Mouse (Mus musculus) MEL (cell line): ENCODE data around the gene Flot2. TPM values are rescaled to one million over a fixed set of nuclear protein-coding genes. Genes with fewer than 3 reads are reported as not detected.

Experiments used
- DNase-seq: peaks from one replicate; pipeline ENCODE4 v3.0.0; 2011; ENCODE audit warnings: low read depth, low spot score
- H3K27ac ChIP-seq: 2 replicates; pipeline ENCODE4 v1.5.1; 2012; ENCODE audit warnings: low read depth, mild to moderate bottlenecking, control low read depth, low read length, moderate library complexity; ENCODE audit not compliant: control insufficient read depth
- H3K27me3 ChIP-seq, 2 experiments: fragments of 150-350 bp in 1 of 2; sonication (generic) in 1 of 2; 2 replicates each; pipeline ENCODE4 v1.6.1; 2012; ENCODE audit warnings: low read length in 2 of 2, mild to moderate bottlenecking in 2 of 2, improper control_type of control experiment in 1 of 2, moderate library complexity in 1 of 2; ENCODE audit not compliant: insufficient read depth in 2 of 2, control insufficient read depth in 1 of 2
- H3K36me3 ChIP-seq, 2 experiments: 2 replicates each; pipeline ENCODE4 v1.6.1; 2012 to 2014; ENCODE audit warnings: low read length in 2 of 2, improper control_type of control experiment in 1 of 2, inconsistent platforms in 1 of 2, mild to moderate bottlenecking in 1 of 2; ENCODE audit not compliant: insufficient read depth in 2 of 2, control insufficient read depth in 1 of 2
- H3K4me1 ChIP-seq, 2 experiments: fragments of 150-350 bp in 1 of 2; sonication (generic) in 1 of 2; 2 replicates each; pipeline ENCODE4 v1.6.1; 2012; ENCODE audit warnings: low read length in 2 of 2, improper control_type of control experiment in 1 of 2, mild to moderate bottlenecking in 1 of 2; ENCODE audit not compliant: insufficient read depth in 2 of 2, control insufficient read depth in 1 of 2
- H3K4me3 ChIP-seq, 2 experiments: fragments of 150-350 bp in 1 of 2; sonication (generic) in 1 of 2; 2 replicates each; pipeline ENCODE4 v1.5.1; 2012; ENCODE audit warnings: low read depth in 2 of 2, low read length in 2 of 2, mild to moderate bottlenecking in 2 of 2, moderate library complexity in 2 of 2, control low read depth in 1 of 2, improper control_type of control experiment in 1 of 2; ENCODE audit not compliant: control insufficient read depth in 1 of 2, insufficient read depth in 1 of 2
- H3K79me2 ChIP-seq: 2 replicates; pipeline ENCODE4 v1.6.1; 2012; ENCODE audit warnings: mild to moderate bottlenecking, low read length, moderate library complexity; ENCODE audit not compliant: control insufficient read depth, poor library complexity, insufficient read depth
- H3K9ac ChIP-seq: 2 replicates; pipeline ENCODE4 v1.6.1; 2012; ENCODE audit warnings: low read depth, mild to moderate bottlenecking, control low read depth, low read length, moderate library complexity; ENCODE audit not compliant: control insufficient read depth, poor library complexity, severe bottlenecking
- H3K9me3 ChIP-seq: fragments of 150-350 bp; sonication (generic); replicated peaks from 2 replicates; pipeline ENCODE4 v1.6.1; 2012; ENCODE audit warnings: mild to moderate bottlenecking, low read length, improper control_type of control experiment, moderate library complexity; ENCODE audit not compliant: insufficient read depth
- BHLHE40 ChIP-seq: IDR thresholded peaks from 2 replicates; pipeline ENCODE4 v1.6.1; 2012; ENCODE audit warnings: low read depth, mild to moderate bottlenecking, inconsistent platforms, low read length, improper control_type of control experiment, borderline replicate concordance
- CHD2 ChIP-seq: IDR thresholded peaks from 2 replicates; pipeline ENCODE4 v1.6.1; 2011; ENCODE audit warnings: low read length, improper control_type of control experiment
- EP300 ChIP-seq, 2 experiments: IDR thresholded peaks; 2 replicates each; pipeline ENCODE4 v1.6.1; 2011; ENCODE audit warnings: improper control_type of control experiment in 2 of 2, low read length in 2 of 2, low read depth in 1 of 2, mild to moderate bottlenecking in 1 of 2
- HCFC1 ChIP-seq: IDR thresholded peaks from 2 replicates; pipeline ENCODE4 v1.6.1; 2012; ENCODE audit warnings: low read depth, mild to moderate bottlenecking, inconsistent platforms, low read length, improper control_type of control experiment, moderate library complexity
- MAX ChIP-seq: IDR thresholded peaks from 2 replicates; pipeline ENCODE4 v1.6.1; 2011; ENCODE audit warnings: low read length, improper control_type of control experiment
- MAZ ChIP-seq: IDR thresholded peaks from 2 replicates; pipeline ENCODE4 v1.6.1; 2012; ENCODE audit warnings: low read depth, mild to moderate bottlenecking, inconsistent platforms, low read length, improper control_type of control experiment
- MEF2A ChIP-seq: IDR thresholded peaks from 2 replicates; pipeline ENCODE4 v1.6.1; 2014; ENCODE audit warnings: low read depth, mild to moderate bottlenecking, inconsistent platforms, low read length, improper control_type of control experiment; ENCODE audit not compliant: poor library complexity, insufficient replicate concordance, severe bottlenecking; ENCODE audit errors: extremely low read depth
- MXI1 ChIP-seq: IDR thresholded peaks from 2 replicates; pipeline ENCODE4 v1.6.1; 2011; ENCODE audit warnings: mild to moderate bottlenecking, low read depth, low read length, improper control_type of control experiment
- MYB ChIP-seq: IDR thresholded peaks from 2 replicates; pipeline ENCODE4 v1.6.1; 2011; ENCODE audit warnings: mild to moderate bottlenecking, low read depth, low read length, improper control_type of control experiment
- NELFE ChIP-seq: IDR thresholded peaks from 2 replicates; pipeline ENCODE4 v1.6.1; 2011; ENCODE audit warnings: low read depth, low read length, improper control_type of control experiment
- NRF1 ChIP-seq: IDR thresholded peaks from 2 replicates; pipeline ENCODE4 v1.6.1; 2014; ENCODE audit warnings: low read depth, mild to moderate bottlenecking, inconsistent platforms, low read length, improper control_type of control experiment, moderate library complexity; ENCODE audit not compliant: poor library complexity, insufficient read depth, severe bottlenecking
- POLR2A ChIP-seq, 2 experiments: IDR thresholded peaks; 2 replicates each; pipeline ENCODE4 v1.6.1; 2011 to 2012; ENCODE audit warnings: low read length in 2 of 2, mild to moderate bottlenecking in 2 of 2, control low read depth in 1 of 2, improper control_type of control experiment in 1 of 2, low read depth in 1 of 2, moderate library complexity in 1 of 2; ENCODE audit not compliant: control insufficient read depth in 1 of 2, insufficient read depth in 1 of 2, poor library complexity in 1 of 2
- POLR2AphosphoS2 ChIP-seq: IDR thresholded peaks from 2 replicates; pipeline ENCODE4 v1.6.1; 2011; ENCODE audit warnings: low read length, improper control_type of control experiment
- POLR2AphosphoS5 ChIP-seq: IDR thresholded peaks from 2 replicates; pipeline ENCODE4 v1.6.1; 2012; ENCODE audit warnings: low read depth, borderline replicate concordance, mild to moderate bottlenecking, inconsistent platforms, low read length, moderate library complexity, mixed read lengths
- RCOR1 ChIP-seq: IDR thresholded peaks from 2 replicates; pipeline ENCODE4 v1.6.1; 2012; ENCODE audit warnings: low read depth, mild to moderate bottlenecking, inconsistent platforms, low read length, improper control_type of control experiment
- SIN3A ChIP-seq: IDR thresholded peaks from 2 replicates; pipeline ENCODE4 v1.6.1; 2012; ENCODE audit warnings: low read length, improper control_type of control experiment, inconsistent platforms
- TBP ChIP-seq: IDR thresholded peaks from 2 replicates; pipeline ENCODE4 v1.8.0; 2011; ENCODE audit warnings: low read depth, low read length, improper control_type of control experiment
- TCF12 ChIP-seq: IDR thresholded peaks from 2 replicates; pipeline ENCODE4 v1.6.1; 2014; ENCODE audit warnings: low read depth, mild to moderate bottlenecking, inconsistent platforms, low read length, improper control_type of control experiment, moderate library complexity
- UBTF ChIP-seq: IDR thresholded peaks from 2 replicates; pipeline ENCODE4 v1.6.1; 2012; ENCODE audit warnings: low read depth, mild to moderate bottlenecking, inconsistent platforms, low read length, improper control_type of control experiment, moderate library complexity, borderline replicate concordance; ENCODE audit not compliant: insufficient read depth
- USF1 ChIP-seq: IDR thresholded peaks from 2 replicates; pipeline ENCODE4 v1.6.1; 2014; ENCODE audit warnings: low read depth, mild to moderate bottlenecking, inconsistent platforms, low read length, improper control_type of control experiment, moderate library complexity
- ZC3H11A ChIP-seq: IDR thresholded peaks from 2 replicates; pipeline ENCODE4 v1.6.1; 2012; ENCODE audit warnings: low read depth, mild to moderate bottlenecking, inconsistent platforms, low read length, improper control_type of control experiment
- ZMIZ1 ChIP-seq: IDR thresholded peaks from 2 replicates; pipeline ENCODE4 v1.6.1; 2012; ENCODE audit warnings: low read depth, mild to moderate bottlenecking, inconsistent platforms, low read length, improper control_type of control experiment, moderate library complexity
- polyA plus RNA-seq, 2 experiments: library from polyadenylated mRNA; stranded (reverse) in 1 of 2; unstranded in 1 of 2; fragments of >175 nt in 1 of 2; fragments of >200 nt in 1 of 2; gene quantifications; 2 replicates each; pipeline versions ENCODE4 v1.2.1 to v1.2.4; 2012; ENCODE audit warnings: low replicate concordance in 2 of 2, low read depth in 1 of 2; ENCODE audit not compliant: insufficient read length in 2 of 2, insufficient read depth in 1 of 2, missing spikeins in 1 of 2
- total RNA-seq: library from RNA; depleted of rRNA; stranded (reverse); fragments of 300-350 nt; gene quantifications from 2 replicates; pipeline ENCODE4 v1.2.3, GENCODE M21; 2012

Flot2 gene
- total and polyA plus RNA-seq, 3 experiments, result 0.08 to 0.15 TPM; not detected in 1

- H3K27ac ChIP-seq, result peak within 1 kb of the TSS; percentile 65
- H3K27me3 ChIP-seq, result no peaks in the 10 kb centered on the region
- TF ChIP-seq USF1 (no peak), POLR2AphosphoS2 (peak; percentile 94), POLR2A (IDR thresholded peaks at IDR 0.05; ENCODE audit: control insufficient read depth in 1 of 2, insufficient read depth in 1 of 2, low read depth in 1 of 2, low read length in 2 of 2, poor library complexity in 1 of 2) (peak; percentile 68 to 95; a peak in 3 of 4 replicates), BHLHE40 (no peak), MYB (no peak), NRF1 (peak; percentile 97), POLR2AphosphoS5 (no peak), SIN3A (peak; percentile 53; the same call in 1 of the 2 replicates), TCF12 (peak; percentile 66), RCOR1 (peak; percentile 44), MAX (no peak; the same call in none of the 2 replicates), MAZ (no peak), ZC3H11A (no peak), ZMIZ1 (peak; percentile 85), TBP (peak; percentile 81), NELFE (peak; percentile 92), MEF2A (no peak), CHD2 (no peak), MXI1 (peak; percentile 60), HCFC1 (peak; percentile 84), EP300 (IDR thresholded peaks at IDR 0.05; ENCODE audit: low read depth in 1 of 2, low read length in 2 of 2) (no peak), UBTF (no peak)
- TF ChIP-seq, all 39 proteins: peak for 11
Observed at GRCm38 (mm10) chr11:78094504-78095143, 56.9 kb downstream of the Flot2 start, which contains the start of gene Fam222b. Gene Fam222b (plus strand): TSS chr11:78094660.

More at GRCm38 (mm10) chr11:78094504-78095143, 56.9 kb downstream of the Flot2 start, which contains the start of gene Fam222b:
- Histone ChIP-seq H3K79me2 (no peaks in the 10 kb centered on the region), H3K9ac (peak within 1 kb of the TSS; percentile 74), H3K4me1 (peaks cover 4 to 14% of the 10 kb centered on the region in 2 experiments; a peak in 3 of 4 replicates), H3K36me3 (peaks cover 0 to 27% of the 10 kb centered on the region in 2 experiments; a peak in 2 of 4 replicates), H3K4me3 (peak within 1 kb of the TSS; percentile 69 to 73), H3K9me3 (no peaks in the 10 kb centered on the region)
- peak; percentile 95 for DNase-seq
